Mouse (Mus musculus) embryo, embryonic 11.5 days (tissue): ENCODE measurements around the gene Cacna1s.

Experiments used
- DNase-seq: peaks from one replicate; pipeline ENCODE4 v3.0.0-alpha.2; 2012; ENCODE audit warnings: low read depth, low spot score

Gene Cacna1s

GRCm38 (mm10) chr1:136118875-136119274 is 66.3 kb downstream of the Cacna1s start:
- DNase-seq: no peak

GRCm38 (mm10) chr1:136119571-136120262 is 67.2 kb downstream of the Cacna1s start:
- no peak for DNase-seq

DNA sequence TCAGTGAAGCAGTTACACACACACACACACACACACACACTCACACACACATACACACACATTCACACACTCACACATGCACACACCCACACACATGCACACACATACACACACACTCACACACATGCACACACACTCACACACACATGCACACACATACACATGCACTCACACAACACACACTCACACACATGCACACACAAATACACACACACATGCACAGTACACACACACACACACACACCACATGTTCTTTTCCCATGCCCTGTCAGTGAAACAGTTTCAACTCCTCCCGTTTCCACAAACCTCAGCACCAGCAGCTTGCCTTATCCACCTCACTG is 67.7 kb downstream of the Cacna1s start:
- DNase-seq: no peak

DNA sequence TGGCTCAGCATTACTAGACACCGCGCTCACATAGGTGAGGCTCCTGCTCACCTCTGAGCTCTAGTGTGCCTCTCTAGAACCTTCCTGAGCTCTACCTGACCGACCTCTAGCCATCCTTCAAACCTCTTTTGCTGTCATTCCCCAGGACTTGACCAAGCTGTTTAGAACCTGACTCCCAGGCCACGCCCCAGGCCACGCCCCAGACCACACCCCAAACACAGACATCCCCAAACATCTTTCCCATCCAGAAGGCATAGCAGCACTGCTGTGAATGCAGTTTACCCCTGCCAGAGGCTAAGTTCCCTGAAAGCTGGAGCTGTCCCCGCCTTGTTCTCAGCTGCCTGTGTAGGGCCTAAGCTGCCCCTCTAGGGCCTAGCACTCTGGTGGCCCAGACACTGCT is 68.2 kb downstream of the Cacna1s start:
- no peak for DNase-seq

- no peak for DNase-seq
Measured at GRCm38 (mm10) chr1:136122030-136122429, 69.5 kb downstream of the Cacna1s start.

DNA sequence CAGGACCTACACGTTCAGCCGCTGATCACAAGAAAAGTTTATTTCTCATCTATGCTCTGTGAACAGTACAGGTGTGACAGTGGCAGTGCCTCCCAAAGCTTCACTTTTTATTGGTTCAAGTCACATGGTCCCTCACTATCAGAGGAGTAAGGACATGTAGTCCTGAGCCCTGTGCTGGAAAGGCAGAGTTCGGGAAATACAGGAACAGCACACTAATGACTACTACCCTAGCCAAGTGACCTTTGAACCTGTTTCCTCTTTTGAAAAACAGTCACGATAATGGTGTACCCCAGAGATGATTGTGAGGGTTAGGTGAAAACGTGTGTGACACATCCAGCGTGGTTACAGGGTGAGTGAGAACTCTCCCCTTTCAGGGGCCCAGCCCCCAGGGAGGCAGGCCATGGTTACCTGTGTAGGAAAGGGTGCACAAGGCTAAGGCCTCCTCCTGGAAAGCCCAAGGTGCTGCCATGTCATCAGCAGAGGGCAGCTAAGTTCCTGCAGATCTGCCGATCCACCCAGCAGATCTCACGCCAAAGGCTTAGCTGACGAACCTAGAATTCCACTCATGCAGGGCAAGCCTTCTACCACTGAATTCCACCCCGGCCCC is 73.7 kb downstream of the Cacna1s start:
- DNase-seq: no peak

DNA sequence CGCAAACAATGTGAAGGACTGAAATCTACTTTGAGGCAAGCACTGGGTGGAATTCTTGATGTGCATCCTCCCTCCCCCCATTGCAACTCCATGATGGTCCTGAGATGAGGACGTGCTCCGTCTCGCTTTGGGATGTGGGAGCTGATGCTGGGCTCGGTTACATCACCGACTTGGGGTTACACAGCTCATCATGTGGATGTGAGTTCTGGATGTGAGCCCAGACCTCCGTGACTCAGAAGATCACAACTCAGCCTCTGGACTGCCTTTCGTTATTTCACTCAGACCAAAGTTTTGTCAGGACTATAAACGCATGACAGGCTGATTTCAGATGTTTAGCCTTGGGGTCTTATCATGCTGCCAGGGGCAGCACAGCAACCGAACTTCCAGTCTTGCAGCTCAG is 74.3 kb downstream of the Cacna1s start:
- no peak for DNase-seq

DNA sequence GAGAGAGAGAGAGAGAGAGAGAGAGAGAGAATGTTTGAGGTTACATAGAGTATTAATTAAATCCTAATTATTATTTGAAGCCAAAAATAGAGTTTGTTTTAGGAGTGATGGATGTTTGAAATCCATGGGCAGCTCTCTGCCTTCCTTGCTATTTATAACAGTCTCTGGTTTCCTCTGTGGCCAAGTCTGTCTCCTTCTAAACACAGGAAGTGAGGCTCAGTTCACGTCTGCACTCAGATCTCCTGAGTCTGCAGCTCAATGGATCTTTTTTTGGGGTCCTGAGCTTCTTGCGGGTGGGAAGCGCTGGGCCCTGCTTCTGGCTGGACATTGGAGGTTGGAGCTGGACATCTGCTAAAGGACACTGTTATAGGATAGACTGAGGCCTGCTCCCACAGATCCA is 75.3 kb downstream of the Cacna1s start:
- DNase-seq: no peak

DNA sequence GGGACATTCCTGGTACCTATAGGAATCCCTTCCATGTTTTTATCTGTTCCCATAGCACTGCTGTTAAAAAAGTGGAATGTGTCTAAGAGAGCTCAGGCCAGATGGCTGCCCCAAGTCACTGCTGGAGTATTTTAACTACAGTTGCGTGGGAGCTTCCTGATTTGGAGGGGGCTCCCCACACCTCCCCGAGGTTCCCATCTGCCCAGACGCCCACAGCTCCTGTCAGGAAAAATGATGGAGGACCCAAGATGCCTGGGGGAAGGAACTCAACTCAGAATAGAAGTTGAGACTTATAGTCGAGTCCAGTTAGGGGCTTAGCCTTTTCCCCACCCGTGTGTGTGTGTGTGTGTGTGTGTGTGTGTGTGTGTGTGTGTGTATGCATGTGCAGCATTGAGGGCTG is 75.9 kb downstream of the Cacna1s start:
- DNase-seq: no peak

DNA sequence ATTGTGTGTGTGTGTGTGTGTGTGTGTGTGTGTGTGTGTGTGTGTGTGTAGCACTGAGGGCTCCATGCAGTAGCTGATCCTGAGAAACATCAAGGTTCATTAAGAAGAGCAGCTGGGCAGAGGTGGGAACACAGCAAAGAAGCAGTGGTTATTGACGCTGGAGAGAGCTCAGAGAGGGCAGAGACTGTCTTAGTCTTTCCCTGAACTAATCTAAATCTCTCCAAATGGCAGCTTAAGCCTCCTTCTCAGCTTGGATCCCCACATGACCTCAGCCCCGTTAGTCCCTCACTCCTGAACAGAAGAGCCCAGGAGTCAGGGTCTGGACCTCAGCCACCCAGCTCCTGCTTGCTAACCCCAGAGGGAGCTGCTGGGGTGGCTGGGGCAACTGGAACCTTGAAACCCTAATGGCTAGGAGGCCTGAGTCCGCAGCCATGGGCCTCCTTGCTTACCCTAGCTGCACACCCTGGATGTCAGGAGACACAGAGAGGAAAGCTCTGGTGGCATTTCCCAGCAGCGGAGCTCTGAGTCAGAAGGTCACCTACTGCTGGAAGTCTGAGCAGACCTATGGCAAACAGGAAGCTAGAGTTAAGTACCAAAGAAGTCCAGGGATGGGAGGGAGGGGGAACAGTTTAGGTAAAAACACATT is 76.5 kb downstream of the Cacna1s start:
- no peak for DNase-seq

DNA sequence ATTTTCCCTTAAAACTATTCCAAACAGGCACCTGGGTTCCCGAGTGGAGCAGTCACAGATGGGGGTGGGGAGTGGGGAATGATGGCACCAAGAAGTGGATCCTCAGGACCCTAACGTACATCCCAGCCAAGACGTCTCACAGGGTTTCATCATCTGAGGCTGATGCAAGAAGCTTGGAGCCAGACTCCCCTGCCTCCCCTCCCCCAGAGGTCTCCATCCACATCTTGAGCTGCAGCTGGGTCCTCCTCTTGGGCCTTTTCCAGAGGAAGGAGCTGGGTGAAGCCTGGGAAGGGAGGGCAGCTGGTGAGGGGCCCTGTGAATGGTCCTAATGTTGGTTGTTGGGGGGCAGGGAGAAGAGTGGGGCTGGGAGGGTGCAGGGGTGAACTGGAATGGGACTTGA is 77.6 kb downstream of the Cacna1s start:
- DNase-seq: no peak

DNA sequence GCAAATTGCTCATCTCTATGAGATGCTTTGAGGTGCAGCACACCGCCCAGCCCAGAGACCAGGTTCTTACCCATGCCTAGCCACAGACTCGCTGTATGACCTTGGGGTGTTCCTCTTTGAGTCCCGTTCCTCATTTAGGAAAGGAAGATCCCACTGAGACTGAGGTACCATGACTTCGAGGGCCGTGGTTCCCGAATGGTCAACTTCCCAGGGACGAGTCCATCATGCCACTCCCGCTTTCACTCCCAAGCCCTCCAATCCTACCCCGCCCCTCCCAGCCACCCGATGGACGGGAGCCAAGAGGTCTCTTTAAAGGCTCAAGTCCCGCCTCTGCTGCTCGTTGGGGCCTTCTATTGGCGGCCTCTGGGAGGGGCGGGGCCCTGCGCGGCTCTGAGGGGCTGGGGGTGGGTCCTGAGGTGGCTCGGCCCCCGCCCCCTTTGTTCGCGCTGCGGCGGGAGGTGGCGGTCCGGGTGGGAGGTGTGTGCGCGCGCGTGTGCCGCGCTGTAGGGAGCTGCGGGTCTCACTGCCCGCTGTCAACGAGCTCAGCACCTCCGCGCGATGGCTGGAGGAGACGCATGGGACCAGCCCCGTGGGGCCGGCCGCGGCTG is 78.5 kb downstream of the Cacna1s start, which contains the start of gene Kif21b:
Gene Kif21b, plus strand, starts transcription at position 439 of the 608 bp plus-strand sequence.
- peak; percentile 89 for DNase-seq

GRCm38 (mm10) chr1:136131603-136132291 is 79.2 kb downstream of the Cacna1s start:
- no peak for DNase-seq

DNA sequence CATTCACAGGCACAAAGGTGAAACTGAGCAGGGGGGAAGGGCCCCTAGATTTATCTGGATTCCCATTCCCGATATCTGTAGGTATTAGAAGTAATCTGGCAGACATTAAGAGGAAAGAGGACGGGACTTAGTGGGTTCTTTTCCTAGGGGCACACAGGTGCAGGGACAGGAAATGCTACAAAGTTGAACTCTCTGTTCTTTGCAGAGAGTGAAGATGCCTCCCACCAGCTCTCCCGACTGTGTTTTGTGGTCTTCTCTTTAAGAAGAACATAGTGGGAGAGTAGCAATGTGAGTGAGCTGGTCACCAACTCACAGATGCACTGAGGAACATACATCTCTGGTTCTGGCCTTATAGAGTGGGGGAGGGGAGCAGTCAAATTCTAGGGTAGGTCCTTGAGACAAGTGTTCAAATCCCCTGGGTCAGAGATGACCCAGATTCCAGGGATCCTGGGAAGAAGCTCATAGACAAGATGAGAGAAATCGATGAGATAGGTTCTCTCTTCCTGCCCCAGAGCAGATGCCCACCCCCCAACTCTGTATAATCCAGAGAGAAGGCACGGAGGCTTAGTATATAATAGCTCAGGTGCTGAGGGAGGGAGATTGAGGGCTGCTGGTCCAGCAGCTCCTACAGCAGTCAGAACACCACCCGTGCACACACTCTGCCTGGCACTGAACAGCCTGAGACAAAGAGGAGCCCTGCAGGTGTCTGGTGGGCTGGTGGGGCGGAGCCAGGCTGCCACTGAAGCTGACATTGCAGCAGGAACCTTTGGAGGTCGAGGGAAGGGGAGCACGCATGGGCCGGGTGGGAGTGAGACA is 80.0 kb downstream of the Cacna1s start:
- DNase-seq: no peak

DNA sequence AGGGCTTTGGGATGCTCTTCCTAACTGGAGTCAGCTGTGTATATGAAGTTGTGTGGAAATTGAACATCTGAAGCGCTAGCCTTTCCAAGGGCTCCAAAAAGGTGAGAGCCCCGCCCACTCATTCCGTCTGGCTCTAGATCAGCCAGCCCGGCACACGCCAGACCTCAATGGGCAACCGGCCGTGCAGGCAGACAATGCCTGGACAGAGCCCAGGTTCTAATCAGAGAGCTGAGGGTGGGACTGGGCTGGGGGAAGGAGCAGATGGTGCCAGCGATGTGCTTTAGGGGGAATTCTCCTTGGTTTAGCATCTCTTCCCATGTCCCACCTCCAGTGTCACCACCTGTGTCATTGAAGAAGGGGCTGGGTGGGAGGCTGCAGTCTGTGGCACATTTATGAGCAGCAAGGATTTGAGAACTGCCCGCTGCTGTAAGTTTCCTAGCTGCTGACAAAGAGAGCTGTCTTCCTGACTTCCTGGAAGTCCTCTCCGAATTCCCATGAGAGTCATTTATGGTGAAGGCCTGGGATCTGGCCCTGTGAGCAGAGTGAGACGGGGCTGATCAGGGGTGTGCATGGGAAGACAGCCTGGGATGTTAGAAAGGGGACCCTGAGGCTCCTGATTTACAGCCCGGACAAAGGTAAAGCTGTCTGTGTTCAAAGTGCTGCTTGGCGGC is 81.2 kb downstream of the Cacna1s start:
- no peak for DNase-seq

GRCm38 (mm10) chr1:136134547-136134946 is 82.0 kb downstream of the Cacna1s start:
- no peak for DNase-seq

GRCm38 (mm10) chr1:136135046-136135445 is 82.5 kb downstream of the Cacna1s start:
- no peak for DNase-seq

DNA sequence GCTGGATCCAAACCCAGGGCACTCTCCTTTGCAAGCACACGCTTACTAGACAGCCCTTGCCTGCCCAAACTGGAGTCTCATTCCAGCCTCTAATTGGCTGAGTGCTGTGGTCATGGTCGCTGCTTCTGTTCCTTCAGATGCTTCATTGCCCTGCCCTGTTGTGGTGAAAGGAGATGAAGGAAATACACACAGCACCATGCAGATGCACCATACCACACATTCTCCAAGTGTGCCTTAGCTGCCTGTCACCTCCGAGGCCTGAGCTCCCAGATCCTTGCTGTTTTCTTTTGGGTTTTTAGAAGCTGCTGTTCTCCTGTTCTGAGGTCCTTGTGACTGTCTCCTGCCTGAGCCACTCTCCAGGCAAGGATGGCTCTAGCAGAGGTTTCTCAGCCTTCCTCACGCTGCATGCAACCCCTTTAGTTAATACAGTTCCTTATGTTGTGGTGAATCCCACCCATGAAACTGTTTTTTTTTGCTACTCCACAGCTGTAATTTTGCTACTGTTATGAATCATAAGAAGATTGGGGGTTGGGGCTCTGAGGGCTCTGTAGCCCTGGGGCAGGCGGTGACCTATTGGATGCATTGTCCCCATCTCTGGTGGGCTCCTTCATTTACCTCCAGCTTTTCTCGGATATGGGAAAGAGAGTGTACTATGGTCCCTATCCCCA is 83.4 kb downstream of the Cacna1s start:
- no peak for DNase-seq

- no peak for DNase-seq
Measured at GRCm38 (mm10) chr1:136136547-136136946, 84.0 kb downstream of the Cacna1s start.

- no peak for DNase-seq
Measured at GRCm38 (mm10) chr1:136137071-136137531, 84.6 kb downstream of the Cacna1s start.
